Mouse (Mus musculus): ENCODE measurements around the gene Hap1. TPM values are rescaled to one million over a fixed set of nuclear protein-coding genes. Genes with fewer than 3 reads are reported as not detected.

The Hap1 gene
- polyA plus RNA-seq, 1 experiment from 2014 or later, result 128 TPM

DNA sequence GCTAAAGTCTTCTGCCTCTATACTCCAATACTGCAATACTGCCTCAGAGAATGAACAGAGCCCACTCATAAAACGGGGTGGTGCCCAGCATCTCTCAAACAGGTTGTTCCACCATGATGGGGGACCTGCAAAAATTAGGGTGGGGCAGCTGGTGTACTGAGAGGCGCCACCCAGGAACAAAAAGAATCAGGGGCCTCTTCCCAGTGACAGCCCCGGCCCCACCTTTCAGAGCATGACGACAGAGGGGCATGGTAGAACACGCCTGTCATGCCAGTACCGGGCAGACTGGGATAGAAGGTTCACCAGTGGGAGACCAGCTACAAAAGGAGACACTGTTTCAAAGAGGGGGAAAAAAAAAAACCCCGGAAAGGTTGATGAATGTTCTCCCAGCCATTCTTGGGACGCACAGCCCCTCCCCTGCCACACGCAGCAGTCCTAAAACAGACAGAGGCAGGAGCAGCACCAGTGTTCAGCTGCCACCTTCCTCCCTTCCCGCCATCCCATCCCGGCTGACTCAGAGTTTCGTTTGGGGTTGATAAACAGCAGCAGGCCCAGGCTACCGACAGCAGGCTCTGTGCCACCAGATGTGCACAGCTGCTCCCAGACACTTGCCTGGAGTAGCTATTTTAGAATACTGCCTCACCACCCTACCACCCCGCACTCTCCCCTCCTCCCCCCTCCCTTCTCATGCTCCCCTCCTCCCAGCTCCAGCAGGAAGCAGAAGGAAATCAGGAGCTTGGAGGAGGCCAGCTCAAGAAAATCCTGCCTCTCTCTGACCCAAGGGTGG, 31.9 kb upstream of the Hap1 start:
- no peak overlapping the region for H3K9ac ChIP-seq (replicated peaks)
- peaks cover 25% of the 10 kb centered on the region; the same call in 1 of the 2 replicates for H3K36me3 ChIP-seq
- no peaks in the 10 kb centered on the region for H3K27me3 ChIP-seq
- H3K27ac ChIP-seq (replicated peaks), result no peak overlapping the region
- H3K9me3 ChIP-seq, result no peaks in the 10 kb centered on the region
- WGBS, result 64% methylated on average over 14 of the region's 14 CpGs
- H3K4me1 ChIP-seq, result peaks cover 5% of the 10 kb centered on the region
- H3K4me3 ChIP-seq, result no peak overlapping the region
- no peak for ATAC-seq (replicated peaks)
- H3K4me2 ChIP-seq (replicated peaks), result no peak overlapping the region

- H3K36me3 ChIP-seq, result peaks cover 29% of the 10 kb centered on the region
- ATAC-seq (replicated peaks), result no peak
- no peak overlapping the region for H3K4me3 ChIP-seq
- no peak overlapping the region for H3K4me2 ChIP-seq (replicated peaks)
- WGBS, result 88% methylated on average over 6 of the region's 6 CpGs
- no peak overlapping the region for H3K27ac ChIP-seq (replicated peaks)
- no peak overlapping the region for H3K9ac ChIP-seq (replicated peaks)
- no peaks in the 10 kb centered on the region for H3K27me3 ChIP-seq
- peaks cover 5% of the 10 kb centered on the region for H3K4me1 ChIP-seq
- no peaks in the 10 kb centered on the region for H3K9me3 ChIP-seq
Measured at GRCm38 (mm10) chr11:100387111-100387510, 31.2 kb upstream of the Hap1 start.

DNA sequence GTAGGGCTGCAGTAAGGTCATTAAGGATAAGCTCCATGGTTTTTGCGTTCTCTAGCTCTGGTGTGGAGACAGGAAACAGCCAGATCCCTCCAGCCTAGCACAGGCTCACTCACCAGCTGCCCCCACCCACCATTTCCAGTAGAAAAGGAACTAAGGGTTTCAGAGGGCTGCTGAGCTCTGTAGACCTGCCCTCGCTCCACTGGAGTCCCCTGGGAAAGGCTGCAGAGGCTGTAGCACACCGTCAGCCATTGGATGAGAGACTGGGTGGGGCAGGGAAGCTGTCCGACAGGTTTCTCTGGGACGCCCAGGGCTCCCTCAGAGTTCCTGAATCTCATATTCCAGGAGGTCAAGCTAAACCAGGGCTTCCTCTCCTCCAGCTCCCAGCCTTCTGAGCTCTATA, 30.7 kb upstream of the Hap1 start:
- no peak for ATAC-seq (replicated peaks)
- Histone ChIP-seq H3K4me2 (replicated peaks) (no peak overlapping the region), H3K9ac (replicated peaks) (no peak overlapping the region), H3K9me3 (no peaks in the 10 kb centered on the region), H3K4me1 (peaks cover 5% of the 10 kb centered on the region), H3K27me3 (no peaks in the 10 kb centered on the region), H3K4me3 (no peak overlapping the region), H3K27ac (replicated peaks) (no peak overlapping the region), H3K36me3 (peaks cover 33% of the 10 kb centered on the region)
- 51% methylated on average over 5 of the region's 5 CpGs for WGBS

DNA sequence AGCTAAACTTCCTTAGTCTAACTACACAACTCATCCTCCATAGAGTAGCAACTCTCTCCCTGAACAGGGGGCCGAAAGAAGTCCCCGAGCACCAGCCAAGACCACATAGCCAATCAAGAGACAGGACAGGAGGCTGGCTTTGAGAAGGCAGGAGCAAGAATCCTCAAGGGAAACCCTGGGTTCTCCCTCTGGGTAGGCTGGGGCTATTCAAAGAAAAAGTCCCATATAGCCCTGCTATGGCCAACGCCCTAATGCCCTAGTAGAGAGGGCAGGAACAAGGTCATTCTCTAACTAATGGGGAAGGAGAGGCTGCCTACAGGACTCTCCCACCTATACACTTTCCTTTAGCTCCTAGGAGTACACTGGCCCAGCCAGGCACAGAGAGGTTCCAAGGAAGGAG, 29.1 kb upstream of the Hap1 start:
- H3K36me3 ChIP-seq, result peaks cover 39% of the 10 kb centered on the region
- ATAC-seq (replicated peaks), result no peak
- WGBS, result 82% methylated on average over 3 of the region's 3 CpGs
- no peak overlapping the region for H3K27ac ChIP-seq (replicated peaks)
- H3K27me3 ChIP-seq, result no peaks in the 10 kb centered on the region
- H3K4me2 ChIP-seq (replicated peaks), result no peak overlapping the region
- H3K9me3 ChIP-seq, result no peaks in the 10 kb centered on the region
- no peak overlapping the region for H3K9ac ChIP-seq (replicated peaks)
- H3K4me3 ChIP-seq, result no peak overlapping the region
- H3K4me1 ChIP-seq, result peaks cover 5% of the 10 kb centered on the region

DNA sequence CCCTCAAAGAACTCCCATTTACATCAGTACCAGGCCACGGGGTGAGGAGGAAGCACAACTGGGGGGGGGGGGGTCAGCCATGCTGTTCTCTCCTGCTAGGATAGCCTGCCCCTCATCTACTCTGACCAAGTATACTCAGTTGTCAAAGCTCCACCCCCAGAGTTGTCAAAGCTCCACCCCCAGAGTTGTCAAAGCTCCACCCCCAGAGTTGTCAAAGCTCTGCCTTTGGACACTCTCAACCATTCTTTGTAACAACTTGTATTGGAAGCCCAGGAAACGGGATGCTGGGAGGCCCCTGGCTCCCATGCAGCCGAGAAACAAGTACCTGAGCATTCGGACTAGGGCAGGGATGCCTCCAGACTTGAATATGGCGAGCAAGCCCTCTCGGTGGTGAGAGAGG, 26.8 kb upstream of the Hap1 start:
- Histone ChIP-seq H3K4me1 (no peaks in the 10 kb centered on the region), H3K4me2 (replicated peaks) (no peak overlapping the region), H3K4me3 (no peak overlapping the region), H3K27me3 (no peaks in the 10 kb centered on the region), H3K9ac (replicated peaks) (no peak overlapping the region), H3K9me3 (no peaks in the 10 kb centered on the region), H3K36me3 (peaks cover 54% of the 10 kb centered on the region), H3K27ac (replicated peaks) (no peak overlapping the region)
- no peak for ATAC-seq (replicated peaks)
- 82% methylated on average over 6 of the region's 6 CpGs for WGBS

DNA sequence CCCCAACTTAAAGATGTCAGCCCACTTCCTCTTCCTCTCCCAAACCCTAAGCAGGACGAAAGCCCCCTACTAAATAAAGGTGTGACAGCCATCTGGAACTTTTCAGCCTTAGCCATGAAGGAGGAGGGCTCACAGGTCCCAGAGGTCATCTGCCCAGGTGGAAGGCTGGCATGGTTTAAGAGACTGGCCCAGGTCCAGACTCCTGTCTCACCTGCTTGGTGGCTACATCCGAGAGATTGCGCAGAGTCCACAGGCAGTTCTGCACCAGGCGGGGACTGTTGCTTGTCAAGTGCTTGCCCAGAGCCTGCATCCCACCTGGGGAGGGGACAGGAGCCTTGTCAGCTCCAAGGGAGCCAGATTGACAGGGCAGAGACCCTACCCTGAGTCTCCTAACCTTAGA, 23.4 kb upstream of the Hap1 start:
- H3K9ac ChIP-seq (replicated peaks), result no peak overlapping the region
- H3K27ac ChIP-seq (replicated peaks), result no peak overlapping the region
- H3K4me1 ChIP-seq, result no peaks in the 10 kb centered on the region
- 91% methylated on average over 4 of the region's 4 CpGs for WGBS
- H3K4me2 ChIP-seq (replicated peaks), result no peak overlapping the region
- peaks cover 65% of the 10 kb centered on the region for H3K36me3 ChIP-seq
- no peaks in the 10 kb centered on the region for H3K27me3 ChIP-seq
- no peak overlapping the region for H3K4me3 ChIP-seq
- H3K9me3 ChIP-seq, result no peaks in the 10 kb centered on the region
- ATAC-seq (replicated peaks), result no peak

GRCm38 (mm10) chr11:100378446-100378845, 22.5 kb upstream of the Hap1 start:
- Histone ChIP-seq H3K4me1 (no peaks in the 10 kb centered on the region), H3K27ac (replicated peaks) (no peak overlapping the region), H3K4me2 (replicated peaks) (no peak overlapping the region), H3K9ac (replicated peaks) (no peak overlapping the region), H3K36me3 (peaks cover 65% of the 10 kb centered on the region), H3K4me3 (no peak overlapping the region), H3K9me3 (no peaks in the 10 kb centered on the region), H3K27me3 (no peaks in the 10 kb centered on the region)
- no peak for ATAC-seq (replicated peaks)
- WGBS, result 85% methylated on average over 5 of the region's 5 CpGs

DNA sequence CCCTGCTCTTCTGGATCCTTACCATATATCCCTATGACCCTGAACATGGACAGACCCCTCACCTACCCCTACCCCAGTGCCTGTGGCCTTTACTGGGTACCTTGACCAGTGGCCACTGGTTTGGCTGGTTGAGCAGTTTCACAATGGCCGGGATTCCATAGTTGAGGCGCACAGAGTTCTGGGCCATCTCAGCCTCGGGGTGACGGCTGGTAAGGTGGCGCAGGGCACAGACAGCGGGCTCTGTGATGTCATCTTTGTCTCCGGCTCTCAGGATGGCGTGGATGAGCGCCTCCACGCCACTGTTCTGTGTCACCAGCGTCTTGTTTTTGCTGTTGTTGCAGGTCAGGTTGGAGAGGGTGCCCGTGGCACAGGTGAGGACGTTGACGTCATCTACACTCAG, 22.1 kb upstream of the Hap1 start:
- H3K36me3 ChIP-seq, result peaks cover 65% of the 10 kb centered on the region
- no peak overlapping the region for H3K9ac ChIP-seq (replicated peaks)
- 96% methylated on average over 14 of the region's 14 CpGs for WGBS
- H3K4me2 ChIP-seq (replicated peaks), result no peak overlapping the region
- no peak overlapping the region for H3K27ac ChIP-seq (replicated peaks)
- H3K4me1 ChIP-seq, result no peaks in the 10 kb centered on the region
- H3K4me3 ChIP-seq, result no peak overlapping the region
- no peak for ATAC-seq (replicated peaks)
- no peaks in the 10 kb centered on the region for H3K27me3 ChIP-seq
- H3K9me3 ChIP-seq, result no peaks in the 10 kb centered on the region

DNA sequence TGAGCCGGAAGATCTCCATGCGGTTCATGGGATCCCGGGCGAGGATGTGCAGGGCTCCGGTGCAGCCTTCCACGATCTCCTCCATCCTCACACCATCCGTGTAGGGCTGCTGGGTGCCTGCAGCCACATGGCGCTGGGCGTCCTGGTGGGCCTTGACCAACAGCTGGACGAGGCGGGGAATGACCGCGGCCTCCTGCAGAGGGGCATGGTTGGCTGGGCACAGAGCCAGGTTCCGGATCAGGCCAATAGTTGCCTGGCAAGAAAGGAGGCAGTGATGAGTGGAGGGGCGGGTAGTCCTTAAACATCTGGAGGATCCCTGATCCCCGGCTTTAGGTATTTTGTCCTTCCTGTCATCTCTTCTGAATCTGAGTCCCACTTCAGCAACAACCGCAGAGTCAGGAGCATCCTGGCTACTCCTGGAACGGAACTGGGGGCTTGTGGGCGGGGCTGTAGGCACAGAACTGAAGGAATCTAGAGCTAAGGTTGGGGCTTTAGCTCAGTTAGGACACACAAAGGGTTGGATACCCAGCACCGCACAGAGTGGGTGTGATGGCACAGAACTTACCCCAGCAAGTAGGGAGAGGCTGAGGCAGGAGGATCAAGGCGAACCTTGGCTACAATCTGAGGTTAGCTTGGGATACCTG, 20.9 kb upstream of the Hap1 start:
- H3K27me3 ChIP-seq, result no peaks in the 10 kb centered on the region
- 91% methylated on average over 21 of the region's 21 CpGs for WGBS
- no peak overlapping the region for H3K4me3 ChIP-seq
- peaks cover 57% of the 10 kb centered on the region for H3K36me3 ChIP-seq
- H3K4me2 ChIP-seq (replicated peaks), result no peak overlapping the region
- no peaks in the 10 kb centered on the region for H3K4me1 ChIP-seq
- no peaks in the 10 kb centered on the region for H3K9me3 ChIP-seq
- no peak overlapping the region for H3K27ac ChIP-seq (replicated peaks)
- H3K9ac ChIP-seq (replicated peaks), result no peak overlapping the region
- ATAC-seq (replicated peaks), result no peak

DNA sequence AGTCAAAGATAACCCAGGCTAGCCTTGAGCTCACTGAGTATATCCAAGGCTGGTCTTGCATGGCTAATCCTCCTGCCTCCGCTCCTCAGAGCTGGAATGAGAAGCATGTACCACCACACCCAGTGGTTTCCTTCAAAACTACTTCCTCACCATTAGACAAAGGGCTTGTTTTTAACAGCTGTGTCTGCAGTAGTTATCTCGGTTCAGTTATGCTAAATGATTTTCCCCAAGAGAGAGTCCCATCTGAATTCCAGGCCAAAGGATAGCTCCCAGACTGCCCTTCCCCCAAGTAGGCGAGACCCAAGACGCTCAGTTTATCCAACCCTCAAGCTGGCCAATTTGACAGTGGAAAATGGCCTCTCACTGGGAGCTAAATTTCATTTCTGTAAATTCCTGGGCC, 20.1 kb upstream of the Hap1 start:
- no peak overlapping the region for H3K4me2 ChIP-seq (replicated peaks)
- H3K9ac ChIP-seq (replicated peaks), result no peak overlapping the region
- no peak for ATAC-seq (replicated peaks)
- no peak overlapping the region for H3K27ac ChIP-seq (replicated peaks)
- H3K9me3 ChIP-seq, result no peaks in the 10 kb centered on the region
- H3K27me3 ChIP-seq, result no peaks in the 10 kb centered on the region
- WGBS, result 82% methylated on average over 4 of the region's 4 CpGs
- H3K36me3 ChIP-seq, result peaks cover 52% of the 10 kb centered on the region
- H3K4me3 ChIP-seq, result no peak overlapping the region
- no peaks in the 10 kb centered on the region for H3K4me1 ChIP-seq

DNA sequence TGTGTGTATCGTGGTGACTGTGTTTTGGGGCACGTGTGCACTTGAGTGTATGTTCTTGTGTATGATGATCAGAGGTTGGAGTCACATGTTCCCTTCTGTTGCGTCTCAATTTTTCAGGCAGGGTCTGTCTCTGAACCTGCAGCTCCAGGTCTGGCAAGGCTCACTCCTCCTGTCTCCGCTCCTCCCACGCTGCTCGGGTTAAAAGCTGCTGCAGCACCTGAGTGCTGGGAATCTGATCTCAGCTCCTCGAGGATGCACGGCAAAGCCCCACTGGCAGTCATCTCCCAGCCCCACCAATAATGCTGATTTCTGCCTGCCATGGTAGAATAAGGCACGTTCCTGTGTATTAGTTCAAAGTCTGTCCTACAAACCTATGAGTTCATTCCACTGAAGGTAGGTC, 19.2 kb upstream of the Hap1 start:
- no peak overlapping the region for H3K4me2 ChIP-seq (replicated peaks)
- peaks cover 49% of the 10 kb centered on the region for H3K36me3 ChIP-seq
- no peaks in the 10 kb centered on the region for H3K9me3 ChIP-seq
- H3K4me1 ChIP-seq, result no peaks in the 10 kb centered on the region
- H3K27me3 ChIP-seq, result no peaks in the 10 kb centered on the region
- no peak overlapping the region for H3K9ac ChIP-seq (replicated peaks)
- ATAC-seq (replicated peaks), result no peak
- no peak overlapping the region for H3K4me3 ChIP-seq
- H3K27ac ChIP-seq (replicated peaks), result no peak overlapping the region
- WGBS, result 92% methylated on average over 9 of the region's 9 CpGs

DNA sequence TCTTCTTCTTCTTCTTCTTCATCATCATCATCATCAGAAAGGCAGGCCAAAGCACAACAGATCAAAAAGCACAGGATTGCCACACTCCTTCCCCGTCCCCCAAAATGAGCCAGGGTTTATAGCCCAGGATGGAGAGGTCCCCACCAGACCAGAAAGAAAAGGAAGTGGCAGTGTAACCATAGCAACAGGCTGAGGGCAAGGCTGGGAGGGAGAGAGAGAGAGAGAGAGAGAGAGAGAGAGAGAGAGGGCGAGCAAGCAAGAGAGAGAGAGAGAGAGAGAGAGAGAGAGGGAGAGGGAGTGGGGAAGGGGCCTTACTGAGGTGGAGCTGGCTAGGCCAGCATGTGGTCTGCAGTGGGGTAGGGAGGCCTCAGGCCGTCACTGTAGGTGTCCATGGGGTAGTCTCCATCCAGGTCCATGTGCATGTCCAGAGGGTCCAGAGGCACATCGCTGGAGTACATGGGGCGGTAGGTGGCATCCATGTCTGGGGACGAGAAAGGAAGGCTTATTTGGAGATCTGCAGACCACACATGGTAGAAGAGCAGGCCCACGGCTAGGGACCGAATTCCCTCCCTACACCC, 16.1 kb upstream of the Hap1 start:
- Histone ChIP-seq H3K36me3 (peaks cover 28% of the 10 kb centered on the region), H3K27ac (replicated peaks) (no peak overlapping the region), H3K4me1 (no peaks in the 10 kb centered on the region), H3K4me3 (no peak overlapping the region), H3K4me2 (replicated peaks) (no peak overlapping the region), H3K27me3 (no peaks in the 10 kb centered on the region), H3K9me3 (no peaks in the 10 kb centered on the region), H3K9ac (replicated peaks) (no peak overlapping the region)
- 62% methylated on average over 7 of the region's 8 CpGs for WGBS
- ATAC-seq (replicated peaks), result no peak
